10 mouse cellular contexts compared by ENCODE assay signal in the genomic region with DNA sequence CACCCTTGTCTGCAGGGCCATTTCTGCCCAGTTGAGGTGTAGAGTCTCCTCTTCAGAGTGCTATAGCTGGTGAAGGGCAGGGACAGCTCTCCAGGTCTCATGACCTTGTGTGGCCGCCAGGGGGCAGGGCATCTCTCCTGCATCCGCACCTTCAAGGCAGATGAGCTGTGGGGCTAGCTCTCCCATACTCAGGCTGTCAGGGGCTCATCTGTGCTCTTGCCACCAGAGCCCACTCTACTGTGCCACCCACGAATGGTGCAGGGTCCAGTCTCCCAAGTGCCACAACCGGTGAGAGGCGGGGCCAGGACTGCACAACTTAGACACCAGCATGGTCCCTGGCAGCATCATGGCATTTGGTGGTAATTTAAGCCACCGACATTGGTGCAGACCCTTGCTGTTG.
DNase-seq lines count a peak whose midpoint lies in the region; ATAC-seq and TF ChIP-seq lines count a peak whose summit lies in the region.
"Had no signal": no experiment of that assay in that cellular context is flagged by ENCODE, and none has a peak within 500 bp of the region (broad histone marks: within the 10 kb centered on the region; RNA-seq: fewer than 3 reads in every experiment).

No protein-coding gene starts in this region.

- no peak overlapping the region for H3K4me2 ChIP-seq in forebrain, embryonic 15.5 days (replicated peaks)
- H3K4me2 ChIP-seq: heart, embryonic 13.5 days had no signal

- 38% methylated on average over 6 of the region's 6 CpGs for WGBS in forebrain, embryonic 10.5 days
- WGBS in forebrain, embryonic 15.5 days, result 36% methylated on average over 6 of the region's 6 CpGs

- peaks cover 7% of the 10 kb centered on the region; the same call in 1 of the 2 replicates for H3K9me3 ChIP-seq in forebrain, embryonic 10.5 days
- H3K9me3 ChIP-seq in forebrain, embryonic 15.5 days, result 0 out of 2 replicates have a peak, but pooled peaks cover 6% of the 10 kb centered on the region

- TF ChIP-seq POLR2A in embryonic fibroblast, embryonic 13.5 days (IDR thresholded peaks at IDR 0.05; ENCODE audit: low read depth, low read length), result no peak

- peak; percentile 62; the same call in 1 of the 2 replicates for TF ChIP-seq CTCF in embryonic fibroblast, embryonic 13.5 days (IDR thresholded peaks at IDR 0.05; ENCODE audit: borderline replicate concordance, insufficient read depth, low read length)

- no peaks in the 10 kb centered on the region for H3K36me3 ChIP-seq in forebrain, embryonic 10.5 days (replicated peaks)
- no peaks in the 10 kb centered on the region for H3K36me3 ChIP-seq in forebrain, embryonic 15.5 days
- H3K36me3 ChIP-seq: G1E; heart, embryonic 13.5 days had no signal

- H3K27ac ChIP-seq in forebrain, embryonic 10.5 days, result no peak overlapping the region
- no peak overlapping the region for H3K27ac ChIP-seq in forebrain, embryonic 15.5 days (replicated peaks)
- H3K27ac ChIP-seq in embryonic fibroblast, embryonic 13.5 days (ENCODE audit: insufficient read depth, low read length), result no peak overlapping the region
- H3K27ac ChIP-seq: heart, embryonic 13.5 days had no signal

- no peak overlapping the region for H3K4me3 ChIP-seq in forebrain, embryonic 10.5 days
- H3K4me3 ChIP-seq in forebrain, embryonic 15.5 days, result no peak overlapping the region
- no peak overlapping the region for H3K4me3 ChIP-seq in embryonic fibroblast, embryonic 13.5 days (ENCODE audit: insufficient read depth, low read length)
- H3K4me3 ChIP-seq: heart, embryonic 13.5 days had no signal

- DNase-seq in forebrain, embryonic 10.5 days (ENCODE audit: extremely low spot score, low spot score), result peak; percentile 54
- DNase-seq in thymus, postnatal 14 days, result peak; percentile 3
- no peak for DNase-seq in thymus, postnatal 0 days (ENCODE audit: low spot score)
- peak; percentile 4 to 66 for DNase-seq in kidney, postnatal 36 days
- peak; percentile 1 to 3 for DNase-seq in urinary bladder, postnatal 36 days (ENCODE audit: low spot score in 2 of 2)

- ATAC-seq in forebrain, embryonic 15.5 days (replicated peaks), result no peak
- peak; percentile 86 for ATAC-seq in megakaryocyte-erythroid progenitor cell, adult 5-6 weeks (replicated peaks; ENCODE audit: low FRiP score, low TSS enrichment, poor library complexity, severe bottlenecking)

- 0 out of 2 replicates have a peak, but pooled peaks cover 3% of the 10 kb centered on the region for H3K4me1 ChIP-seq in forebrain, embryonic 10.5 days
- peaks cover 5% of the 10 kb centered on the region; the same call in 1 of the 2 replicates for H3K4me1 ChIP-seq in forebrain, embryonic 15.5 days
- H3K4me1 ChIP-seq in embryonic fibroblast, embryonic 13.5 days (ENCODE audit: control insufficient read depth, insufficient read depth, low read length), result no peaks in the 10 kb centered on the region
- H3K4me1 ChIP-seq: heart, embryonic 13.5 days had no signal

- H3K9ac ChIP-seq in forebrain, embryonic 15.5 days (replicated peaks), result no peak overlapping the region
- H3K9ac ChIP-seq: heart, embryonic 13.5 days had no signal

- H3K27me3 ChIP-seq in forebrain, embryonic 10.5 days (ENCODE audit: poor library complexity, severe bottlenecking), result no peaks in the 10 kb centered on the region
- no peaks in the 10 kb centered on the region for H3K27me3 ChIP-seq in forebrain, embryonic 15.5 days
- H3K27me3 ChIP-seq: heart, embryonic 13.5 days had no signal
